Mouse (Mus musculus) C2C12 (cell line): ENCODE data around the gene Tpm1.

Source experiments
- CTCF ChIP-seq: IDR thresholded peaks from one replicate; pipeline ENCODE4 v1.5.1; 2011; ENCODE audit not compliant: control insufficient read depth, insufficient read depth, insufficient read length
- MAX ChIP-seq: IDR thresholded peaks from one replicate; pipeline ENCODE4 v1.6.1; 2011; ENCODE audit warnings: mild to moderate bottlenecking, control low read depth
- MYOG ChIP-seq: IDR thresholded peaks from one replicate; pipeline ENCODE4 v1.6.1; 2011; ENCODE audit not compliant: control insufficient read depth, insufficient read length; ENCODE audit errors: extremely low read depth
- USF1 ChIP-seq: IDR thresholded peaks from one replicate; pipeline ENCODE4 v1.6.1; 2011; ENCODE audit warnings: low read depth, mild to moderate bottlenecking, control low read depth, moderate library complexity

DNA sequence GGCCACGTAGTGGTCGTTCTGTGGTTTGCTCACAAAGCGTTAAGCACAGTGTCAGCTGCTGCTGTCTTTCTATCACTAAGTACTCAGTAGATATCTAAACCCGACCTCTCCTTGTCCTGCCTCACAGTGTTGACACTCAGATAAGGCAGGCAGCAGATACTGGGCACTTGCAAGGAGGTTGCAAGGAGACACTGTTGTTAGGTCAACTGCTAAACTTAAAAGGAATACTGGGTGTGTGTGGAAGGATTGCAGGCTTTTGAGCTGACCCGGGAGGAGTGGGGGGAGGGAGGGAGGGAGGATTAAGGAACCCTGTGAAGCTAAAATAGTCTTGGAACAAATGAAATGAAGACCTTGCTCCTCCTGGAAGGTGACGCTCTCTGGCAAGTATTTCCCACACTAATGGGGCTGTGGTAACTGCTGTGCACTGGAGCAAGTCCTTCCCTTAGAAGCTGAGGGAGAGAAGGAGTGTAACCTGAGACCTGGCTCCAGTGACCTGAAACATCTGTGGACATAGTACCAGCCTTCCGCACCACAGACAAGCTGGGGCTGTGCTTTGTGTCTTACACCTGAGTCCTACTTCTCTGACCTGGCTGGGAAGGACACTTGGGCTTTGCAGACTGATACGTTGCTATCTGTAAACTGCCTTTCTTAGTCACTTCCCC is 28.6 kb upstream of the Tpm1 start:
- TF ChIP-seq CTCF (no peak), MYOG (no peak), MAX (no peak), USF1 (no peak)
